Mouse (Mus musculus) monocyte, adult 2 months (primary cell): Measurements from ENCODE around the gene Zfp91.
"Not testable (repeated sequence)": the region's sequence is repeated elsewhere in the genome, so short reads cannot be mapped to it uniquely, and the experiment has no call there.

Source experiments
- DNase-seq, 2 experiments: peaks; one replicate each; pipeline ENCODE4 v3.0.0; 2022; ENCODE audit warnings: low spot score in 2 of 2, low read depth in 1 of 2

Zfp91 gene

DNA sequence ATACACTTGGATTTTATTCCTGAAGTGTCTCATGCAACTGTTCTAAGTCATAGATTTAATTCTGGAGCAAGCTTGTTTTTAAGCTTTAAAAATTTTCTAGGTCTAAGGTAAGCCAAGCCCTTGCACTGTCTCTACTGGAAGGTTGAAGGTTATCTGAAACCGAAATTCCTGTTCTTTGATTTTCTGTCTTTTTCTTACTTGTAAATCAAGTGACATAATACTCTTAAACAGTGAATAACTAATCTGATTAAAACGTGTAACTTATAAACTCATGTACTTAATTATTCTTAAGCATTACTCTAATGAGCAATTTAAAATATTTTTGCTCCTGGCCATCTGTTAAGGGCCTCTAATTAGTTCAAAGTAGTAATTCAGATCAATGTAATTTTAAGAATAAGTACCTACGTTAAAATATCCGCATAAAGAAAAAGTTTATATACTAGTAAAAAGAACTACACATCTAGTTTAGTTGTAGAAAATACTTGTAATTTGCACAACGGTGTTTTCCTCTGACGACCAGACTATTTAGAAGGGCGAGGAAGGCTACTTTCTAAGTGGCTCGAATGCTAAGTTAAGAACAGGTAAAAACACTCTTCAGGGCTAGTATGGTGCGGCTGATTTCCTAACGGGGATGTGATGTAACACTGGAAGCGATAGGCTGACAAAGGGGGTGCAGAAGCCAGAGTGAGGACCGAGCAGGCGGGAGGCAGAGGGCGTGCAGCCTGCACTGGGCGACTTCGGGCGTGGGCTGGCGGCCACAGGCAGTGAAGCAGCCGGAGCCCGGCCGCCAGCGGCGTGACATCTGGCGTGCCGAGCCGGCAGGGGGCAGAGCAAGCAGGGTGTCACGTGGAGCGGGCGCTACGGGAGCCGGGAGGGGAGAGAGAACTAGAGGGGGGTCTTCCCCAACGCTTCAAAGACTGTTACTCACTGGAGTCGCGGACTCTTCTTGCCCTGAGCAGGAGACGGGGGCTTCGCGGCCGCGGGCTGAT is 1.6 kb downstream of the Zfp91 start:
- peak; percentile 84 to 93 for DNase-seq

DNA sequence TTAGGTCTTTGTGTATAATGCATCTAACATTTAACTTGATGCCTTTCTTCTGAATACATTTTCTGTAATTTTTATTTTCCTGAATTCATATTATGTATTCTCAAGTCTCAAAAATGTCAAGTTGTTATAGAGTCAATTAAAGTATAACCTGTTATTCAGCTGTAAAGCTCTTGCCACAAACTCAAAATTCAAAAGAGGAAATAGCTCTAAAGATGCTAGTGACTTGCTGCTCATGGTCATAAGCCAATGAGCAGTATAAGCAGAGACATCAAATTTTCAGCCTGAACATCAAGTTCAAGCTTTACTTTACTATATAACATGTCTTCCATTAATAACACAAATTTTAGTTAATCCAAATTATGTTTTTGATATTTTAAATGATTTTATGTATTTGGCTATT is 3.6 kb downstream of the Zfp91 start:
- no peak for DNase-seq

DNA sequence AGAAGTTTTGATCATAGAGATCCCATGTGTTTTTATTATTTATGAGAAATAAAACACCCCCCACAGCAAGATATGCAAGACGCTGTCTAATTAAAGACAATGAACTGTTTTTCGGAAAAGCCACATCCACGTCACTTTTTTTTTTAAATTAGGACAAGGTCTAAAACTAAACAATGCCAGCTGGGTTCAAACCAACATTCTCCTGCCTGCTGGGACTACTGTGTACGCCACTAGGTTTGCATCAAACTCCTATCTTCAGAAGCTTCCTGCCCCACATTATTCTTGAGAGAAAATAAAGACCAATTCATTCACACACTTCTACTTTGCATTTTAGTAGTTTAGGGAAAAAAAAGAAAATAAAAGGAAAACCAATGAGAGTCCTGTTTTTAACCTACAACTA is 8.2 kb downstream of the Zfp91 start:
- no peak for DNase-seq

DNA sequence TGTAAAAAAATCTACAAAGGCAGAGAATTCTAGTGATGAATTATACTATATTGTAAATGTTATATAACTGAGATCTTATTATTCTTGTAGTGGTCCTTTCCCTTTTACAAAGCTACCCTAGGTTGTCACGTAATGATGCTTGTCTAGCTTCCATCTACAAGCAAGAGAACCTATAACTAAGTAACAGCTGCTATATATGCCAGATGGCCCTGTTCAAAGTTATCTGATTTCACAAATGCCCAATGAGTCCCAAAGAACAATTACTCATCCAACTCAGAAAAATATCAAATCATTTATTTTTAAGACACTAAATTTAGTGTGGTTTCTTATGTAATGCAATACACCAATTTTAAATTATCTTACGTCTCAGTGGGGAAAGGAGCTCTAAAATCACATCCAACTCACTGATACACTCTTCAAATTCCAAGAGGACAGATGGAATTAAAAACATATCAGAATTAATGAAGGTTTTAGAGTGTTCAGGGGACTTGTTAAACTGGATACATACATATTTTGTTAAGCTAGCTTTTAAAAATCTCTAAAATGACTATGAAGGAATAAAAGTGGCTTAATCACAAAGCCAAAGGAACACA is 9.0 kb downstream of the Zfp91 start:
- DNase-seq, result no peak

DNA sequence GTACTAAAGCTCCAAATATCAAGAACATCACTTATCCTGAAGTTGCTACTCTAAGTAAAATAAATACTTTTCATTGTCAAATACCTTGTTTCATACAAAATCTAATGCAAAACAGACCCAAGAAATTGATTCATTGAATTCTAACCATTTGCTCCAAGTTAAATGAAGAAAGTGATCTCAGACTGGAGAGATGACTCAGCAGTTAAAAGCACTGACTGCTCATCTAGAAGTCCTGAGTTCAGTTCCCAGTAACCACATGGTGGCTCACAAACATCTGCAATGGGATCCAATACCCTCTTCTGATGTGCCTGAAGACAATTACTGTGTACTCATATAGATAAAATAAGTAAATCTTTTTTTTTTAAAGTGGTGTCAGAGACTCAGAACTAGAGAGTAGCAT is 15.5 kb downstream of the Zfp91 start:
- DNase-seq, result no peak

DNA sequence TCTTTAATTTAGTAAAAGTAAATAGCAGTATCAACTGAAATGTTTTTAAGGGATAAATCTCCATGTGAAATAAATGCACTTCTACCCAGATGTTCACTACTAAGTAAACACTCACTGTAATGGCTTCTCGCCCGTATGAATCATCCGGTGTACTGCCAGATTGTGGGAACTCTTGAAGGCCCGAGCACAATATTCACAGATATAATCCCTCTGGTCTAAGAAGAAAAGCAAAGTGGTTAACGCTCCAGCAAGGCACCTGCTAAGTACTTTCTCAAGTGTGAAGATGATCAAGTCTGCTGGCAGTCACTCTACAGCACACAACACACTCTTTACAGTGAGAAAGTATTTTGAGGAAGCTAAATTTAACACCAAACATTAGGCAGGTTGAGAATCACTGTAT is 25.0 kb downstream of the Zfp91 start:
- DNase-seq, result no peak

DNA sequence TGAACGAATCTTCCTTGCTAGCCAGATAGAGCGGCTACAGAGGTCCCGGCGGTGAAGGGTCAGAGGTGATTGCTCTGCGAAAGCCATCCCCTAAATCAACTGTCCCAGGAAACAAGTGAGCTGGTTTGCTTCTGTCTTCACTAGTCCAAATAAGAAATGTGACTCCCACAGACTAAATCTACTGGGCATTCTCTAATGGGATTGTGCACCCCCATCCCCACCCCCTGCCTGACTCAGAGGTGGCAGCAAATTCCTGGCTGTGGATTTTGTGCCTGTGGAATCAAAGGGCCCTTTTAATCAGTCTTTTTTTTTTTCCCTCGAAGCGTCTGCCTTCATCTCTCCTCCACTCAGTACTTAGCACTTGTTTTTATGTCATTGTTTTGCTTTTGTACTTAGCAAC is 30.6 kb downstream of the Zfp91 start, which contains the start of gene Cntf:
TSS of gene Cntf (minus strand) at position 325 of the 400 bp plus-strand sequence.
- DNase-seq, result no peak

DNA sequence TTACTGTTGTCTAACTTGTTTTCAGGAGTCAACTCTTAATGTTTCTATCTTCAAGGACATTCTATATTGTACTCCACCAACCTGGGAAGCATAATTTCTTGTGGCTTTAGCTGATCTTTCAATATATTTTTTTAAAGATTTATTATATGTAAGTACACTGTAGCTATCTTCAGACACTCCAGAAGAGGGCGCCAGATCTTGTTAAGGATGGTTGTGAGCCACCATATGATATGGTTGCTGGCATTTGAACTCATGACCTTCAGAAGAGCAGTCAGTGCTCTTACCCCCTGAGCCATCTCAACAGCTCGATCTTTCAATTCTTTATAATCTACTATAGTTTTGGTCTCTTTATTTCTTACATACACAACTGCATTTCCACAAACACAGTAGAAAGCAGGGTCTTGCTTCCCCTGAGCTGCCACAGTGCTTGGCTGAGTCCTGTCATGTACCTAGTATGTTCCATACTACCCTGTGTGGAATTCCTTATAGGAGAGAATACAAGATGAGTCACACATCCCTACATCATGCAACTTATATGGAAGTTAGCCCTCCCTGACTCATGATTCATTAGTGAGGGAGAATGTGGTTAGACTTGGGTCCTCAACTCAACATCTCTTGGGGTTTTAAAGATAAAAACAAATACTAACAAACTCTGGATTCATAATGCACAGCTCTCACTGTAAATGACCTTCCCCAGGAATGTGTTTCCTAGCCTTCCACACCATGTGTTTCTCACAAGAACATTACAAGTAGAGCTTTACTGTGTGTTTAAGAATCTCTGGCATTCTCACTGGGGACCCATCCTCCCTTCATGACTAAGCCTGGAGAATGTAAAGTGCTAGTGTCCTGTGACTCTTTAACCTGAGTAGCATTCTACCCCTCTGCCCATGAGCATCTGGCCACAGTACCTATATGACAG is 33.5 kb downstream of the Zfp91 start:
- DNase-seq, result no peak

DNA sequence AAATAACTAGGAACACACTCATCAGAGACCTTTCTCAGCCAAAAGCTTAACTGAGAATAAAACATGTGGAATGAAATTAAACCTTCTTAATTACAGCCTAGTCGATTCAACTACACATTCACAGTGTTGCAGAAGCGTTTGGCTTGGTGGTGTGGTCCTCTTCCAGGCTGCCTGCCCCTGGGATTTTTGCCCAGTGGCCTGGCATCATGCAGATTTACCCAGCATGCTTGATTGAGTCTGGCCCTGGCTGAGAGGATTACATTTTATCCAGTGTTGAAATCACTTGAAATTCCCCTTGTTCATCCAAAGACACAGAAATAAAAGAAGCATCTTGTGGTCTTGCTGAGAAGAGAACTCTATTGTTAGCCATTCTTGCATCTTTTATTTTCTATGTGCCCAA is 36.3 kb downstream of the Zfp91 start:
- no peak for DNase-seq

DNA sequence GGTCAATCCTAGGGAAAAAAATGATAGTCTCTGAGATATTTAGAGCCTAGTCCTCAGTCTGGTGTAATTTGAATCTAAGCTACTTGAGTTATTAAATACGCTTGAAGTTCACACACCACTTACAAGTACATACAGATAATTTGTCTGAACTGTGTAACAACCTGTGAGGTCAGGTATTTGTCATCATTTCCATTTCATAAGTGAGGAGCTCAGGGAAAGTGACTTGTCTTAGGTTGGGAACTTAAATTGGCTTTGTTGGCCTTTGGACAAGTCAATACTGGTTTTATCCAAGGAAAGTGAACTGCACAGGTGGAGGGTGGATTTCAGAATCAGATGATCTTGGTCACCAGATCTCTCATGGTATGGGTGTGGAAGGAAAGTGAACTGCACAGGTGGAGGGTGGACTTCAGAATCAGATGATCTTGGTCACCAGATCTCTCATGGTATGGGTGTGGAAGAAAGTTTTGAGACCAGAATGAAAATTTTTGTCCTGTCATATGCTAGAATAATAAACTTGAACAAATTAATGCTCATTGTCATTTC is 36.9 kb downstream of the Zfp91 start:
- no peak for DNase-seq

DNA sequence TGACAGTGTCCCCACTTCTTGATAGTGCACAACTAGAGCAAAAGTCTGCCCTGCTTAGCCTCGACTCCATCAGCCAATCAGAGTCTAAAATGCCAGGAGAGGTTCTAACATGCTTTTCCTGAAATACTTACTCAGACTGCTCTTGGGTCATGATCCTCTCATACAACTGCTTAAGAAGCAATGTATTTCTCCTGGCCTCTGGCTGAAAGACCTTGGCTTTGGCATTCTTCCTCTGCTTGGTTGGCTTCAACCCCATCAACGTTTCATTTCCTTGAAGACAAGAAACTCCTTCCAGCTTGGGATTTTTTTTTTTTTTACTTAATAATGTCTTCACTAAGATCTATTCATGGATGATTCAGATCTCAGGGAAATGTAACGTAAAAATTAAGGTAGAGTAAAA is 39.6 kb downstream of the Zfp91 start:
- DNase-seq, result no peak

DNA sequence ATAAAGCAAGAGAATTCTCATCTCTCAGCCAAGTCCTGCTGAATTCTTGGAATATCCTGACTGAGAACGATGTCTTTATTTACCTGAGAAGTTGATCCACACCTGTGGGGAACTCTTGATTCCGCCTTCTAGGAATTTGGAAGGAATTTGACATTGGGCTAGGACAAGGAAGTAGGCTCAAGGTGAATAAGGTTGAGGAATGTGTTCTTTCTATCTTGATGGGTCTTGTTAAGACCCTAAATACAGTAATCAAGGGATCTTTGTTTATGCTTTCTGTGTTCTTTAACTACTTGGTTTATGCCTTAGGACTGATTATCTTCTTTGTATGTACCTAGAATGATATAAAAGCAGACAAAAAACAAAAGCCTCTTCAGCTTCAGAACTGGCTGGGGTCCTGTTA is 64.0 kb downstream of the Zfp91 start:
- no peak for DNase-seq

DNA sequence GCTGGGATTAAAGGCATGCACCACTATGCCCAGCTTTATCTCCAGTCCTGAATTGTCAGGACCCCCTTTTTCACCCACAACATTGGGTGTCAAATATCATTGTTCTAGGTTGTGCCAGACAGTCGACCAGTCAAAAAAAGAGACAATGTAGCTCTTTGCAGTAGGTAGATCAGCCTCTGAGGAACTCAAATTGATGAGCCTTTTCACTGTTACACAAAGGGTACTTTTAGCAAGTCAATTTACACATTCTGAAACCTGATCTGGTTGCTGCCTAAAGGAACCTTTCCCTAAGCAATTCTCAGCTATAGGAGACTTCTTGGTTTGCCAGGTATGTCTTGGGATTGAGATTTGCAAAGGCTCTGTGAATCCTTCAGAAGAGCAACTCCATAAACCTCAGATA is 64.9 kb downstream of the Zfp91 start:
- DNase-seq, result no peak

DNA sequence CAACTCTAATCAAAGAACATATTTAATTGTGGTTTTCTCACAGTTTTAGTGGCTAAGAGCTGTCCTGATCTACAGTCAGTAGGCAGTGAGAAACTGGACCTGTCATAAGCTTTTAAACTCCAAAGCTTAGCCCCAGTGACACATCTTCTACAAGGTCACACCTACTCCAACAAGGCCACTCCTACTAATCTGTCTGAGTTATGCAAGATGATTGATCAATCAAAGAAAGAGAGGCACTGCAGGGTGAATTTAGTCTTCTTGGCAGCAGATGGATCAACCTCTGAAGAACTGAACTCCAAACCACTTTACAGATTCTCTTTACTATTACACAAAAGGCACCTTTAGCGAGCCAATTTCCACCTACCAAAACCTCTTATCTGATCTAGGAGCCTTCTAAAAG is 70.1 kb downstream of the Zfp91 start:
- DNase-seq, result no peak

DNA sequence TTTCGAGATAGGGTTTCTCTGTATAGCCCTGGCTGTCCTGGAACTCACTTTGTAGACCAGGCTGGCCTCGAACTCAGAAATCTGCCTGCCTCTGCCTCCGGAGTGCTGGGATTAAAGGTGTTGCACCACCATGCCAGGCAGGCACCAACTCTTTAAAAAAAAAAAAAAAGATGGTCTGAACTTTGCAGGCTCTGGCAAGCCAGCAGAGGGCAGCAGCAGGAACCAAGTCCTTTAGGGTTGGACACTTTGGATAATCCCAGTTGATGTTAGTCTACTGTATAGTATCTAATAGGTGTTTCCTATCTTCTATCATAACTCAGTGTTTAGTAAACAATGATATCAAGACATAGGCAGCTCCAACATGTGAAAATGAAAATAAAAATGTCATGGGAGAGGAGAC is 73.6 kb downstream of the Zfp91 start:
- no peak for DNase-seq

DNA sequence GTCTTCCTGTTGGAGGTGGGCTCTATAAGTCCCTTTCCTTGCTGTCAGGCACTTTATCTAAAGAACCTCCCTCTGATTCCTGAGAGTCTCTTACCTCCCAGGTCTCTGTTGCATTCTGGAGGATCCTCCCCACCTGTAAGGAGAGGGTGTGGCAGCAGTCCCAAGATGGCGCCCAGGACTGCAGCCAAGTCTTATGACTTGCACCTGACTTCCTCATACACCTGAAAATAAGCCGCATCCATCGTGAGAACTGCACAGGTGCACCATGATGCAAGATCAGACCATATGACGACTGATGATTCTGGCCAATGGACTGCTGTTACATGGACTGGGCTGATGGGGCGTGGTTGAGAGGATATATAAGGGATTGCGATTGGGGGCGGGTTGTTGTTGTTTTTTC is 74.3 kb downstream of the Zfp91 start:
- DNase-seq, result not testable (repeated sequence)

DNA sequence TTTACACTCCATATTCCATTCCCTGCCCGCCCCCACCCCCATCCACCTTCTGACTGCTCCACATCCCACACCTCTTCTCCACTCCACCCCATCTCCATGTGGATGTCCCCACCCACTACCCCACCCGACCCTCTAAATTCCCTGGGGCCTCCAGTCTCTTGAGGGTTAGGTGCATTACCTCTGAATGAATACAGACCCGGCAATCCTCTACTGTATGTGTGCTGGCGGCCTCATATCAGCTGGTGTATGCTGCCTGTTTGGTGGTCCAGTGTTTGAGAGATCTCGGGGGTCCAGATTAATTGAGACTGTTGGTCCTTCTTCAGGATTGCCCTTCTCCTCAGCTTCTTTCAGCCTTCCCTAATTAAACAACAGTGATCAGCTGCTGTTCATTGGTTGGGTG is 75.0 kb downstream of the Zfp91 start:
- not testable (repeated sequence) for DNase-seq

DNA sequence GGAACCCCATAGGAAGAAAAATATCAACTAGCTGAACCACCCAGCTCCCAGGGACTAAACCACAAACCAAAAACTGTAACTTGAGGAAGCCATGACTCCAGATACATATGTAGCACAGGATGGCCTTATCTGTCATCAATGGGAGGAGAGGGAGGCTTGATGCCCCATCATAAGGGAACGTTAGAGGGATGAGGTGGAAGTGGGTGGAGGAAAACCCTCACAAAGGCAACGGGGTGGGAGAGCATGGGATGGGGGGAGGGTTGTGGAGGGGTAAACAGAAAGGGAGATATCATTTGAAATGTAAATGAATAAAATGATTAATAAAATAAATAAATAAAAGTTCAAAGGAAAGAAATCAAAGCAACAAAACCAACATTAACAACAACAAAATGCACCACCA is 75.5 kb downstream of the Zfp91 start:
- no peak for DNase-seq

DNA sequence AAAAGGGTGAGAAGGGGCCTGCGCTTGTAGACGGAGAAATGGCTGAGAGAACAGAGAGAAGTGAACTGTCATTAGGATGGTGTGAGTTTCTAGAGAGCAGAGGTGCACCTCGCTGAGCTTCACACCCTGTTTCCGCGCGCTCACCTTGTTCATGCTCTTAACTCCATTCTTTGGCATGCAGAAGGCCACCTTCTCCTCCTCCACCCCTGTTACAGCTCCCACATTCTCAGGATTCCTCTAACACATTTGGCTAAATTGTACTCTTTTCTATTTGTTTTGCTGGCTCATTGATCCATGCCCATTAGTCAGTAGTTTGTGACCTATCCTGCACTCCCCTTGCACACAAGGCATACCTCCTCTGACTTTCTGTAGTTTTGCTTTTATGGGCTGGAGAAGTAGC is 76.7 kb downstream of the Zfp91 start:
- no peak for DNase-seq
